Mouse (Mus musculus): ENCODE measurements around the gene Spry1.

- TF ChIP-seq POLR2A (IDR thresholded peaks at IDR 0.05; ENCODE audit: insufficient read depth, low read depth, low read length): no peak
- TF ChIP-seq CTCF (IDR thresholded peaks at IDR 0.05; ENCODE audit: insufficient read depth, low read depth, low read length): no peak
Observed at GRCm38 (mm10) chr3:37655933-37656633, 16.3 kb downstream of the Spry1 start.
